Mouse (Mus musculus): ENCODE data around the gene Ctcfl. TPM values are rescaled to one million over a fixed set of nuclear protein-coding genes. Genes with fewer than 3 reads are reported as not detected.

Gene Ctcfl
- polyA plus RNA-seq, 1 experiment from 2014 or later: 0.14 TPM

- 29% methylated on average over 10 of the region's 10 CpGs for WGBS
- H3K27ac ChIP-seq: no peak overlapping the region
- ATAC-seq (ENCODE audit: insufficient number of reproducible peaks, insufficient read depth, low FRiP score, low TSS enrichment, low read depth): peak; percentile 28; the same call in 1 of the 2 replicates
Measured at GRCm38 (mm10) chr2:173080785-173081241, 38.5 kb downstream of the Ctcfl start.

DNA sequence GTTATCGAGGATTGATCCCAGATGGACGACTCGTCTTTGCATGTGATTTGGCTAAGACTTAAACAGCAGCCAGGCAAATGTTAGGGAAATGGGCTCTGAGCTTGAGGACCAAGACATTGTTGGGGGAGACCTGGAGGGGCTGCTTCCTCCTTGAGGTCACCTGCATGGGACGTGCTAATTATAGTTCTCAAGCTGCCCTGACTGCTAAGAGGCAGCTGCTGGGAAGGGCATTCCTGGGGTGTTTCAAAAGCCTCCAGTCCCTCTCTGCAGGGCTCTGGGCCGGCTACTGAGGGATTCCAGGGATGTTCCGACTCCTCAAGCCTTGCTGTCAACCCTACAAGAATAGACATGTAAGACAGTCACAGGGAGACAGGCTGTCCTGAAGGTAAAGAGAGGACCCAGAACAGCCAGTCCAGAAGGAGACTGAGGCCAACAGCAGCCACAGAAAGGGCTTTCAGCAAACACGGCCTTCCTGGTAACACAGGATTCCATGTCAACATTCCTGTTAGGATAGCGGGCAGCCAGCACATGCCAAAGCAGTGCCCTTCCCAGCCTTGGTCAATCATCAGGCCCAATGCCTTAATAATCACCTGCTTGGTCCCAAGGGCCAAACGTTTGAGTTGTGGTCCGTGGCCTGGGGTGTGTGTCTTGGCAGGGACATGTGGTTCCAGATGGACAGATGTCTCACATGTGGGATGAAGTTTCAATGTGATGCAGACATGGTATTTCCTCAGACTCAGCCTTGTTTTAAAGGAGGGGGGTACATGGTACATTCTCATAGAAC lies 39.4 kb downstream of the Ctcfl start:
- H3K4me1 ChIP-seq: peaks cover 12% of the 10 kb centered on the region
- no peak overlapping the region for H3K27ac ChIP-seq
- H3K9me3 ChIP-seq: no peaks in the 10 kb centered on the region
- H3K9ac ChIP-seq: no peak overlapping the region
- no peak overlapping the region for H3K4me2 ChIP-seq
- no peak for ATAC-seq (ENCODE audit: insufficient number of reproducible peaks, insufficient read depth, low FRiP score, low TSS enrichment, low read depth)
- no peaks in the 10 kb centered on the region for H3K27me3 ChIP-seq
- no peak overlapping the region for H3K4me3 ChIP-seq
- 45% methylated on average over 10 of the region's 10 CpGs for WGBS
- no peaks in the 10 kb centered on the region for H3K36me3 ChIP-seq

More at GRCm38 (mm10) chr2:173080785-173081241, 38.5 kb downstream of the Ctcfl start:
- H3K27me3 ChIP-seq: no peaks in the 10 kb centered on the region
- no peak overlapping the region for H3K4me2 ChIP-seq
- no peak overlapping the region for H3K9ac ChIP-seq
- no peaks in the 10 kb centered on the region for H3K9me3 ChIP-seq
- no peaks in the 10 kb centered on the region for H3K36me3 ChIP-seq
- H3K4me3 ChIP-seq: no peak overlapping the region
- H3K4me1 ChIP-seq: peaks cover 12% of the 10 kb centered on the region

DNA sequence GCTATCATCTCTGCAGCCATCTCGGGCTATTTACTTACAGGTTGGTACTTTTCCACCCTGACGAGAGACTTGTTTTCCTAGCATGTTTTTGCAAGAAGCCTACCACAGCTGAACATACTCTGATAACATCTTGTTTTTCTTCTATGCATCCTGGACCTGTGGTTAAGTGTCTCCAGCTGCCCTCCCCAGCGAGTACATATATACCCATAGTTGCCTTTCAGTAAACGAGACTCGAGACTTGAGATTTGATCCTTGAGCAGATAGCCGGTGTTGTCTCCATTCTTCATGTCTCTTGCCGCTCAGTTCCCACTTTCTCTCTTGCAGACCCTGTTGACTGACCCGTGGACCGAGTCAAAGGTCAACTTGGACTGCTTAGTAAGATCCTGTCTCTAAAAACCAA lies 42.4 kb downstream of the Ctcfl start:
- Histone ChIP-seq H3K36me3 (no peaks in the 10 kb centered on the region), H3K4me1 (peaks cover 5% of the 10 kb centered on the region; the same call in 1 of the 2 replicates), H3K9ac (no peak overlapping the region), H3K4me3 (no peak overlapping the region), H3K27me3 (no peaks in the 10 kb centered on the region), H3K27ac (no peak overlapping the region), H3K9me3 (no peaks in the 10 kb centered on the region), H3K4me2 (no peak overlapping the region)
- no peak for ATAC-seq (ENCODE audit: insufficient number of reproducible peaks, insufficient read depth, low FRiP score, low TSS enrichment, low read depth)
- 66% methylated on average over 9 of the region's 9 CpGs for WGBS

- H3K4me1 ChIP-seq: no peaks in the 10 kb centered on the region
- no peaks in the 10 kb centered on the region for H3K36me3 ChIP-seq
- 64% methylated on average over 5 of the region's 5 CpGs for WGBS
Measured at GRCm38 (mm10) chr2:173073666-173074065, 45.7 kb downstream of the Ctcfl start.

DNA sequence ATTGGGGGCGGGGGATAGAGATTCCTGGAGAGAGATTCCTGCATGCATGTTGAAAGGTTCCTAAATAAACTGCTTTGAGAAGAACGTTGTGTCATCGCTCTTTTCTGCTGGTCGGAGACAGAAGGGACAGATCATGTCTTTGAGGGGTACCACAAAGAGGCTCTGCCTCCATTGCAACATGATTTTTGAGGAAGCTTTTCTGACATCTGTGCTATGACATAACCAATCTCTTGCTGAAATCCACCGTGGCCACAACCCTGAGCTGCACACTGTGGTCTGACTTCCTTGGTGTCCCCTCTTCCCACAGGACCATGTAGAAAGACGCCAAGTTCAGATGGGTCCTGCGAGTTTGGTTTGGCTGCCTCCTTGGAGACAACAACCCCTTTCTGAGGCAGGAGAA lies 46.4 kb downstream of the Ctcfl start:
- 87% methylated on average over 7 of the region's 7 CpGs for WGBS
- no peak overlapping the region for H3K27ac ChIP-seq
- peaks cover 6% of the 10 kb centered on the region for H3K9me3 ChIP-seq
- no peak overlapping the region for H3K4me3 ChIP-seq
- no peaks in the 10 kb centered on the region for H3K27me3 ChIP-seq
- ATAC-seq (ENCODE audit: insufficient number of reproducible peaks, insufficient read depth, low FRiP score, low TSS enrichment, low read depth): no peak
- no peak overlapping the region for H3K9ac ChIP-seq
- no peaks in the 10 kb centered on the region for H3K4me1 ChIP-seq
- H3K4me2 ChIP-seq: no peak overlapping the region
- no peaks in the 10 kb centered on the region for H3K36me3 ChIP-seq

More at GRCm38 (mm10) chr2:173073666-173074065, 45.7 kb downstream of the Ctcfl start:
- no peak overlapping the region for H3K9ac ChIP-seq
- no peak overlapping the region for H3K27ac ChIP-seq
- no peaks in the 10 kb centered on the region for H3K27me3 ChIP-seq
- no peak overlapping the region for H3K4me3 ChIP-seq
- no peak overlapping the region for H3K4me2 ChIP-seq
- ATAC-seq (ENCODE audit: insufficient number of reproducible peaks, insufficient read depth, low FRiP score, low TSS enrichment, low read depth): no peak
- peaks cover under 1% of the 10 kb centered on the region; the same call in 1 of the 2 replicates for H3K9me3 ChIP-seq

DNA sequence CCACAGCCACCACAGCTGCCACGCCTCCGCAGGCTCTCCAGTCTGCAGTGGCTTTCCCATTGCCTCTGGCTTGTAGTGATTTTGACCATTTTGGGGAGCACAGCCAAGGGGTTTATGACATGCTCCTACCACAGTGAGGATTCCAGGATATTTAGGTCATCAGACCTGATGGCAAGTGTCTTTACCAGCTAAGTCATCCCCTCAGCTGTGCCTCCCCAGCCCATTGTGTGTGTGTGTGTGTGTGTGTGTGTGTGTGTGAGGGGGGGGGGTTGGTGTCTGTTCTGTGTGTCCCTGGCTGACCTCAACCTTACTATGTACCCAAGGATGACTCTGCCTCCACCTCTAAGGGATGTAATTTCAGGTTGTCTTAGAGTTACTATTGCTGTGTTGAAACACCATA lies 54.5 kb downstream of the Ctcfl start:
- no peak for ATAC-seq (ENCODE audit: insufficient number of reproducible peaks, insufficient read depth, low FRiP score, low TSS enrichment, low read depth)
- Histone ChIP-seq H3K4me2 (no peak overlapping the region), H3K27ac (no peak overlapping the region), H3K9me3 (peaks cover 6% of the 10 kb centered on the region), H3K36me3 (no peaks in the 10 kb centered on the region), H3K27me3 (no peaks in the 10 kb centered on the region), H3K9ac (no peak overlapping the region), H3K4me1 (no peaks in the 10 kb centered on the region), H3K4me3 (no peak overlapping the region)
- WGBS: 87% methylated on average over 2 of the region's 2 CpGs

- no peak for ATAC-seq (ENCODE audit: insufficient number of reproducible peaks, insufficient read depth, low FRiP score, low TSS enrichment, low read depth)
- H3K4me1 ChIP-seq: peaks cover 4% of the 10 kb centered on the region
- H3K36me3 ChIP-seq: no peaks in the 10 kb centered on the region
- no peak overlapping the region for H3K9ac ChIP-seq
- 60% methylated on average over 1 of the region's 1 CpGs for WGBS
- H3K27ac ChIP-seq: no peak overlapping the region
- peaks cover 1% of the 10 kb centered on the region; the same call in 1 of the 2 replicates for H3K9me3 ChIP-seq
- no peaks in the 10 kb centered on the region for H3K27me3 ChIP-seq
- H3K4me2 ChIP-seq: no peak overlapping the region
- no peak overlapping the region for H3K4me3 ChIP-seq
Measured at GRCm38 (mm10) chr2:173063219-173063618, 56.1 kb downstream of the Ctcfl start.

- WGBS: 72% methylated on average over 15 of the region's 15 CpGs
- Histone ChIP-seq H3K4me1 (peaks cover 14% of the 10 kb centered on the region), H3K27me3 (no peaks in the 10 kb centered on the region), H3K27ac (no peak overlapping the region), H3K36me3 (no peaks in the 10 kb centered on the region), H3K4me2 (no peak overlapping the region), H3K4me3 (no peak overlapping the region), H3K9me3 (no peaks in the 10 kb centered on the region), H3K9ac (no peak overlapping the region)
- ATAC-seq (ENCODE audit: insufficient number of reproducible peaks, insufficient read depth, low FRiP score, low TSS enrichment, low read depth): no peak
Measured at GRCm38 (mm10) chr2:173061443-173062351, 57.6 kb downstream of the Ctcfl start.

- Histone ChIP-seq H3K36me3 (no peaks in the 10 kb centered on the region), H3K27ac (no peak overlapping the region), H3K9ac (no peak overlapping the region), H3K4me2 (no peak overlapping the region), H3K27me3 (no peaks in the 10 kb centered on the region), H3K9me3 (no peaks in the 10 kb centered on the region), H3K4me1 (peaks cover 14% of the 10 kb centered on the region), H3K4me3 (no peak overlapping the region)
- ATAC-seq (ENCODE audit: insufficient number of reproducible peaks, insufficient read depth, low FRiP score, low TSS enrichment, low read depth): no peak
- WGBS: 85% methylated on average over 9 of the region's 9 CpGs
Measured at GRCm38 (mm10) chr2:173060450-173060849, 58.9 kb downstream of the Ctcfl start.

GRCm38 (mm10) chr2:173058263-173058662 lies 61.1 kb downstream of the Ctcfl start:
- no peak overlapping the region for H3K27ac ChIP-seq
- 0 out of 2 replicates have a peak overlapping the region, but pooled peaks have one; percentile 36 for H3K9ac ChIP-seq
- ATAC-seq (ENCODE audit: insufficient number of reproducible peaks, insufficient read depth, low FRiP score, low TSS enrichment, low read depth): no peak
- no peak overlapping the region for H3K4me2 ChIP-seq
- no peak overlapping the region for H3K4me3 ChIP-seq
- H3K36me3 ChIP-seq: no peaks in the 10 kb centered on the region
- peaks cover 14% of the 10 kb centered on the region for H3K4me1 ChIP-seq
- H3K9me3 ChIP-seq: no peaks in the 10 kb centered on the region
- WGBS: 32% methylated on average over 11 of the region's 11 CpGs
- no peaks in the 10 kb centered on the region for H3K27me3 ChIP-seq

GRCm38 (mm10) chr2:173057623-173058022 lies 61.7 kb downstream of the Ctcfl start:
- no peak overlapping the region for H3K27ac ChIP-seq
- WGBS: 39% methylated on average over 10 of the region's 10 CpGs
- H3K4me3 ChIP-seq: no peak overlapping the region
- H3K4me1 ChIP-seq: peaks cover 14% of the 10 kb centered on the region
- no peaks in the 10 kb centered on the region for H3K27me3 ChIP-seq
- H3K9ac ChIP-seq: no peak overlapping the region
- no peaks in the 10 kb centered on the region for H3K9me3 ChIP-seq
- H3K36me3 ChIP-seq: no peaks in the 10 kb centered on the region
- no peak overlapping the region for H3K4me2 ChIP-seq
- ATAC-seq (ENCODE audit: insufficient number of reproducible peaks, insufficient read depth, low FRiP score, low TSS enrichment, low read depth): no peak
